ENCODE assay signal across 32 mouse cellular contexts in genomic region chr15:80107575-80107974, GRCm38 (mm10). TPM values are rescaled to one million over a fixed set of nuclear protein-coding genes. Genes with fewer than 3 reads are reported as not detected.
DNase-seq lines count a peak whose midpoint lies in the region; ATAC-seq and TF ChIP-seq lines count a peak whose summit lies in the region.
"Had no signal": no experiment of that assay in that cellular context is flagged by ENCODE, and none has a peak within 500 bp of the region (broad histone marks: within the 10 kb centered on the region; RNA-seq: fewer than 3 reads in every experiment).

No protein-coding gene starts in this region.

- no peak for TF ChIP-seq EP300 in liver, postnatal 0 days (IDR thresholded peaks at IDR 0.05; ENCODE audit: low read depth)
- no peak for TF ChIP-seq EP300 in stomach, postnatal 0 days (optimal IDR thresholded peaks at IDR 0.05)

- TF ChIP-seq POLR2A in cerebellum, adult 2 months (IDR thresholded peaks at IDR 0.05; ENCODE audit: borderline replicate concordance, insufficient read depth, low read length): no peak
- TF ChIP-seq POLR2A in lung, adult 2 months (IDR thresholded peaks at IDR 0.05; ENCODE audit: borderline replicate concordance, extremely low read depth, low read depth, low read length): no peak

- 93% methylated on average over 3 of the region's 3 CpGs for WGBS in cerebellum, adult 2 months
- WGBS in liver, postnatal 0 days (ENCODE audit: insufficient replicate concordance): 77% methylated on average over 3 of the region's 3 CpGs
- WGBS in liver, embryonic 12.5 days (ENCODE audit: insufficient replicate concordance): 81% methylated on average over 3 of the region's 3 CpGs
- WGBS in stomach, postnatal 0 days: 88% methylated on average over 3 of the region's 3 CpGs
- 89% methylated on average over 3 of the region's 3 CpGs for WGBS in lung, adult 2 months

- no peak overlapping the region for H3K4me2 ChIP-seq in liver, postnatal 0 days (ENCODE audit: low read depth, low read length)
- H3K4me2 ChIP-seq in liver, embryonic 12.5 days: no peak overlapping the region
- no peak overlapping the region for H3K4me2 ChIP-seq in stomach, postnatal 0 days (replicated peaks; ENCODE audit: low read depth)
- H3K4me2 ChIP-seq: heart, embryonic 12.5 days; hindbrain, embryonic 15.5 days; limb, embryonic 15.5 days; neural tube, embryonic 15.5 days; stomach, embryonic 15.5 days had no signal

- no peak for ATAC-seq in liver, postnatal 0 days
- ATAC-seq in liver, embryonic 12.5 days: no peak
- ATAC-seq in stomach, postnatal 0 days (ENCODE audit: low FRiP score, low TSS enrichment): 0 out of 2 replicates have a peak, but pooled peaks have one; percentile 3
- ATAC-seq: forebrain, embryonic 16.5 days; inflammation-experienced regulatory T-cells, adult 6 months; lung, postnatal 0 days had no signal

- DNase-seq in cerebellum, adult 2 months: no peak
- DNase-seq in cerebellum, postnatal 4 days (ENCODE audit: low spot score in 2 of 2): no peak
- DNase-seq in liver, postnatal 0 days: no peak
- DNase-seq in R1 (ENCODE audit: low read depth, low spot score): peak; percentile 75
- no peak for DNase-seq in stomach, postnatal 0 days (ENCODE audit: low spot score)
- DNase-seq in lung, adult 2 months: no peak
- no peak for DNase-seq in layer of hippocampus, postnatal 36 days
- DNase-seq: adrenal gland, postnatal 10 days; cerebellum, adult 11 months; cerebellum, adult 9-11 months; heart, adult 2 months; heart, postnatal 4 days; kidney, adult 2 months; lung, postnatal 4 days; midbrain, embryonic 14.5 days; retina, postnatal 1 day; right cerebral cortex, postnatal 14 days; thymus, adult 2 months; thymus, postnatal 36 days had no signal

- H3K9me3 ChIP-seq in liver, postnatal 0 days (ENCODE audit: low read length): no peaks in the 10 kb centered on the region
- no peaks in the 10 kb centered on the region for H3K9me3 ChIP-seq in liver, embryonic 12.5 days (replicated peaks)
- no peaks in the 10 kb centered on the region for H3K9me3 ChIP-seq in stomach, postnatal 0 days (ENCODE audit: control insufficient read depth, low read length)
- H3K9me3 ChIP-seq: hindbrain, embryonic 15.5 days; limb, embryonic 10.5 days; limb, embryonic 15.5 days; neural tube, embryonic 15.5 days; stomach, embryonic 15.5 days had no signal

- H3K27ac ChIP-seq in cerebellum, adult 2 months (ENCODE audit: insufficient read depth, low read length): 0 out of 2 replicates have a peak overlapping the region, but pooled peaks have one; percentile 20
- no peak overlapping the region for H3K27ac ChIP-seq in liver, postnatal 0 days (ENCODE audit: low read depth)
- no peak overlapping the region for H3K27ac ChIP-seq in liver, embryonic 12.5 days
- H3K27ac ChIP-seq in stomach, postnatal 0 days (replicated peaks): no peak overlapping the region
- H3K27ac ChIP-seq: heart, adult 2 months; hindbrain, embryonic 15.5 days; kidney, postnatal 0 days; limb, embryonic 10.5 days; limb, embryonic 15.5 days; neural tube, embryonic 15.5 days; stomach, embryonic 15.5 days had no signal

- peaks cover 54% of the 10 kb centered on the region for H3K4me1 ChIP-seq in cerebellum, adult 2 months (ENCODE audit: control insufficient read depth, insufficient read depth, low read length)
- peaks cover 7% of the 10 kb centered on the region; the same call in 1 of the 2 replicates for H3K4me1 ChIP-seq in liver, postnatal 0 days (ENCODE audit: insufficient read depth)
- H3K4me1 ChIP-seq in liver, embryonic 12.5 days: peaks cover 30% of the 10 kb centered on the region
- H3K4me1 ChIP-seq in stomach, postnatal 0 days (replicated peaks; ENCODE audit: control insufficient read depth, insufficient read depth): no peaks in the 10 kb centered on the region
- H3K4me1 ChIP-seq in lung, adult 2 months (ENCODE audit: control insufficient read depth, insufficient read depth, low read length): no peaks in the 10 kb centered on the region
- H3K4me1 ChIP-seq: hindbrain, embryonic 15.5 days; limb, embryonic 10.5 days; limb, embryonic 15.5 days; neural tube, embryonic 15.5 days; stomach, embryonic 15.5 days had no signal

- H3K4me3 ChIP-seq in cerebellum, adult 2 months (replicated peaks; ENCODE audit: insufficient read depth, low read depth, low read length): no peak overlapping the region
- H3K4me3 ChIP-seq in liver, postnatal 0 days (ENCODE audit: low read depth, low read length): no peak overlapping the region
- no peak overlapping the region for H3K4me3 ChIP-seq in liver, embryonic 12.5 days
- H3K4me3 ChIP-seq in stomach, postnatal 0 days (ENCODE audit: low read depth, low read length): no peak overlapping the region
- no peak overlapping the region for H3K4me3 ChIP-seq in lung, adult 2 months (replicated peaks; ENCODE audit: extremely low read depth, low read depth, low read length)
- H3K4me3 ChIP-seq: erythroblast, embryonic 14.5 days; heart, adult 2 months; heart, embryonic 12.5 days; hindbrain, embryonic 15.5 days; limb, embryonic 10.5 days; limb, embryonic 15.5 days; neural tube, embryonic 15.5 days; stomach, embryonic 15.5 days had no signal

- no peaks in the 10 kb centered on the region for H3K27me3 ChIP-seq in cerebellum, adult 2 months (ENCODE audit: control insufficient read depth, insufficient read depth, low read length)
- H3K27me3 ChIP-seq in liver, postnatal 0 days (ENCODE audit: insufficient read depth, low read length): no peaks in the 10 kb centered on the region
- H3K27me3 ChIP-seq in liver, embryonic 12.5 days (replicated peaks): no peaks in the 10 kb centered on the region
- no peaks in the 10 kb centered on the region for H3K27me3 ChIP-seq in stomach, postnatal 0 days (ENCODE audit: control insufficient read depth, insufficient read depth, low read length)
- H3K27me3 ChIP-seq: CH12.LX; heart, embryonic 12.5 days; hindbrain, embryonic 15.5 days; limb, embryonic 15.5 days; neural tube, embryonic 15.5 days; stomach, embryonic 15.5 days had no signal

- no peak for TF ChIP-seq CTCF in cerebellum, adult 2 months (IDR thresholded peaks at IDR 0.05; ENCODE audit: borderline replicate concordance, insufficient read depth, low read depth, low read length)
- peak; percentile 33; the same call in 1 of the 2 replicates for TF ChIP-seq CTCF in liver, postnatal 0 days (IDR thresholded peaks at IDR 0.05; ENCODE audit: low read depth)
- TF ChIP-seq CTCF in stomach, postnatal 0 days (IDR thresholded peaks at IDR 0.05; ENCODE audit: low read depth): no peak
- no peak for TF ChIP-seq CTCF in lung, adult 2 months (IDR thresholded peaks at IDR 0.05; ENCODE audit: insufficient read depth, low read length)

- no peaks in the 10 kb centered on the region for H3K36me3 ChIP-seq in liver, postnatal 0 days (replicated peaks; ENCODE audit: insufficient read depth, low read length)
- 0 out of 2 replicates have a peak, but pooled peaks cover 7% of the 10 kb centered on the region for H3K36me3 ChIP-seq in liver, embryonic 12.5 days
- no peaks in the 10 kb centered on the region for H3K36me3 ChIP-seq in stomach, postnatal 0 days (ENCODE audit: control insufficient read depth, insufficient read depth, low read length)
- H3K36me3 ChIP-seq: heart, embryonic 12.5 days; limb, embryonic 10.5 days; limb, embryonic 15.5 days; stomach, embryonic 15.5 days had no signal

- H3K9ac ChIP-seq in liver, postnatal 0 days (replicated peaks): no peak overlapping the region
- no peak overlapping the region for H3K9ac ChIP-seq in liver, embryonic 12.5 days
- no peak overlapping the region for H3K9ac ChIP-seq in stomach, postnatal 0 days (ENCODE audit: low read length)
- H3K9ac ChIP-seq: heart, embryonic 12.5 days; hindbrain, embryonic 15.5 days; limb, embryonic 15.5 days; neural tube, embryonic 15.5 days; stomach, embryonic 15.5 days had no signal

RNA-seq across cellular contexts. Expression of gene Rpl3, which starts 15.9 kb away (rescaled TPM):
- polyA plus RNA-seq in cerebellum, adult 2 months (2012; rRNA removed): 678 and 692 TPM in 2 replicates
- 394 and 407 TPM in 2 replicates for polyA plus RNA-seq in liver, postnatal 0 days (2015; fragmentation: Nextera tagmentation; extraction: Ambion mirVana)
- polyA plus RNA-seq in liver, embryonic 12.5 days (2016; fragmentation: Nextera tagmentation; extraction: Ambion mirVana): 912 and 924 TPM in 2 replicates
- 706 and 736 TPM in 2 replicates for polyA plus RNA-seq in stomach, postnatal 0 days (2015; fragmentation: Nextera tagmentation; extraction: Ambion mirVana)
- 369 and 428 TPM in 2 replicates for polyA plus RNA-seq in lung, adult 2 months (2012; rRNA removed)
- total RNA-seq in layer of hippocampus, postnatal 36 days (2021): 100 to 1,000 TPM; 497 to 547 TPM

RNA-seq across cellular contexts. Expression of gene Syngr1, which starts 16.4 kb away (rescaled TPM):
- polyA plus RNA-seq in cerebellum, adult 2 months (2012; rRNA removed): 448 and 455 TPM in 2 replicates
- 10.3 and 10.4 TPM in 2 replicates for polyA plus RNA-seq in liver, postnatal 0 days (2015; fragmentation: Nextera tagmentation; extraction: Ambion mirVana)
- polyA plus RNA-seq in liver, embryonic 12.5 days (2016; fragmentation: Nextera tagmentation; extraction: Ambion mirVana): 20.4 and 21.9 TPM in 2 replicates
- polyA plus RNA-seq in stomach, postnatal 0 days (2015; fragmentation: Nextera tagmentation; extraction: Ambion mirVana): 53.7 TPM in 2 replicates
- polyA plus RNA-seq in lung, adult 2 months (2012; rRNA removed): 44.1 and 50.9 TPM in 2 replicates
- total RNA-seq in layer of hippocampus, postnatal 36 days (2021): 100 to 1,000 TPM; 341 to 377 TPM

RNA-seq across cellular contexts. Expression of gene Tab1, which starts 25.4 kb away (rescaled TPM):
- 50.0 and 50.2 TPM in 2 replicates for polyA plus RNA-seq in cerebellum, adult 2 months (2012; rRNA removed)
- polyA plus RNA-seq in liver, postnatal 0 days (2015; fragmentation: Nextera tagmentation; extraction: Ambion mirVana): 7.0 and 7.5 TPM in 2 replicates
- polyA plus RNA-seq in liver, embryonic 12.5 days (2016; fragmentation: Nextera tagmentation; extraction: Ambion mirVana): 18.5 and 18.9 TPM in 2 replicates
- 16.3 and 16.5 TPM in 2 replicates for polyA plus RNA-seq in stomach, postnatal 0 days (2015; fragmentation: Nextera tagmentation; extraction: Ambion mirVana)
- polyA plus RNA-seq in lung, adult 2 months (2012; rRNA removed): 19.1 and 23.5 TPM in 2 replicates
- 10 to 100 TPM; 23.9 to 24.0 TPM for total RNA-seq in layer of hippocampus, postnatal 36 days (2021)
